Mouse (Mus musculus) heart, adult 10 weeks (tissue): ENCODE results near the gene 1520401A03Rik. TPM values are rescaled to one million over a fixed set of nuclear protein-coding genes. Genes with fewer than 3 reads are reported as not detected.

Experiments used
- polyA plus RNA-seq: library from polyadenylated mRNA; stranded (reverse); fragments of 350-450 nt; fragmentation: Illumina TruSeq; extraction: RNeasy Lipid Tissue Mini Kit (QIAGEN cat#74804); gene quantifications from one replicate; pipeline ENCODE4 v1.2.3, GENCODE M21; 2014; ENCODE audit warnings: low read depth, low replicate concordance

The 1520401A03Rik gene
- polyA plus RNA-seq: not detected

DNA sequence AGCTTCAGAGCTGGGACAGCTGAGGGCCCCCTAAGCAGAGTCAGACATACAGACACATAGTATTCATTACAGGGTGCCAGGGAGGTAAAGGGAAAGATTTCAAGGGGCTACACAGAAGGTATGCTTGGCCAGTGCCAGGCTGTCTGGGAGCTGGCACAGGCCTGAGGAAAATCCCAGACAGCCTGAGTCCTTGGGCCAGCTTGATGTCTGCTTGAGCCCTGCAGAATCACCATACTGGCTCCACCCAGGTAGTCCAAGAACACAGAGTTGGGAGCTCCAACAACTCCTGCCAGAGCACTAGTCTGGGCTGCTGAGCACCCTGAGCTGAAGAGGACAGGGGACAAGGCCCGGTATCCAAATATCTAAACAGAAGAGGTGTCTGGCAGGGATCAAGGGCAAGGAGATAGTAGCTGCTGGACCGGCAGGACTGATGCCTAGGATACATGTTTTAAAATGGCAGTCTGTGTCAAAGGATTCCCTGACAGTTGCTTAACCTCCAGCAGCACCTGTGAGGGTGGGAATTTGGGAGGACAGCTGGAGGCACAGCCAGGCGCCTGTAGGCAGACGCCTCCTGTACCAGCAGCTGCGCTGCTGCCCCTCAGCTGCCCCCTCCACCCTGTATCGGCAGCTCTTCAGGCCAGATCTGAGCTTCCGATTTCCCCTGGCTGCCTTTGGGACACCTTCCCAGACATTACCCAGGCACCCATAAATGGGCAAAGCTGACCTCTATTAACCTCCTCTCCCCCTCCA lies at the start of gene 1520401A03Rik:
Gene 1520401A03Rik (minus strand): TSS at position 408 of the 750 bp plus-strand sequence.

DNA sequence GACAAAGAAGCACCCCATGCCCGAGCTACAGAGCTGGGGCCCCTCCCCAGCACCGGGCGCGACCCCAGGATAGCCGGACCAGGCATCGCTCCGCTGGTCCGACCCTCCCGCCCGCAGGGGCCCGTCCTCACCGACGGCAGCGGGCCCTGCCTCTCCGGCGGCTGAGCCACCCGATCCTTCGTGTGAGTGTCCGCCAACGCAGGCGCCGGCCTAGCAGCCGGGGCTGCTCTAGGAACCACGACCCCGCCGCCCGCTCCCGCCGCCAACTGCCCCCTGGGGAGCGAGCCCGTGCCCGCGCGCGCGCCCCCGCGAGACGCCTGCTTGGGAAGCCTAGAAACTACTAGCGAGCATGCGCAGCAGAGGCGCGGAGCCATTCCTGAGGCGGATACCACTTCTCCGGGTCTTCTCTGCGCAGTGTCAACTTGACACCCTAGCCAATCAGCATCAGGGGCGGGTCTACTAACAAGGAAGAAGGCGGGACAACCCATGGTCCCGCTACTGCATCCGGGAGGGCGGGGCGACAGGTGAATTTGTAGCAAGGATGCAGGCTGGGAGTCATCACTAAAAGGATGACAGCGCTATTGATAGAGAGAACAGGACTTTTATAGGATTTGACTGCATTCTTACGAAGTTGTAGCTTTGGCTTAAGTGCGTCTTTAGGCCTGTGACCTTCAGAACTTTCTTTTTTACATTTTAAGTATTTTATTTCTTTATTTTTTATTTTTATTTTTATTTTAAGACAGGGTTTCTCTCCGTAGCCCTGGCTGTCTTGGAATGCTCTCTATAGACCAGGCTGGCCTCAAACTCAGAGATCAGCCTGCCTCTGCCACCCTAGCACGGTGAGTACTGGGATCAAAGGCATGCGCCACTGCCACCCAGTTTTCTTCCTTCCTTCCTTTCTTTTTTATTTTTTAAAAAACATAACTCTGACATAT lies 49.0 kb upstream of the 1520401A03Rik start, which contains the start of gene Flywch1:
Gene Flywch1 (minus strand): TSS at position 319 of the 935 bp plus-strand sequence.

DNA sequence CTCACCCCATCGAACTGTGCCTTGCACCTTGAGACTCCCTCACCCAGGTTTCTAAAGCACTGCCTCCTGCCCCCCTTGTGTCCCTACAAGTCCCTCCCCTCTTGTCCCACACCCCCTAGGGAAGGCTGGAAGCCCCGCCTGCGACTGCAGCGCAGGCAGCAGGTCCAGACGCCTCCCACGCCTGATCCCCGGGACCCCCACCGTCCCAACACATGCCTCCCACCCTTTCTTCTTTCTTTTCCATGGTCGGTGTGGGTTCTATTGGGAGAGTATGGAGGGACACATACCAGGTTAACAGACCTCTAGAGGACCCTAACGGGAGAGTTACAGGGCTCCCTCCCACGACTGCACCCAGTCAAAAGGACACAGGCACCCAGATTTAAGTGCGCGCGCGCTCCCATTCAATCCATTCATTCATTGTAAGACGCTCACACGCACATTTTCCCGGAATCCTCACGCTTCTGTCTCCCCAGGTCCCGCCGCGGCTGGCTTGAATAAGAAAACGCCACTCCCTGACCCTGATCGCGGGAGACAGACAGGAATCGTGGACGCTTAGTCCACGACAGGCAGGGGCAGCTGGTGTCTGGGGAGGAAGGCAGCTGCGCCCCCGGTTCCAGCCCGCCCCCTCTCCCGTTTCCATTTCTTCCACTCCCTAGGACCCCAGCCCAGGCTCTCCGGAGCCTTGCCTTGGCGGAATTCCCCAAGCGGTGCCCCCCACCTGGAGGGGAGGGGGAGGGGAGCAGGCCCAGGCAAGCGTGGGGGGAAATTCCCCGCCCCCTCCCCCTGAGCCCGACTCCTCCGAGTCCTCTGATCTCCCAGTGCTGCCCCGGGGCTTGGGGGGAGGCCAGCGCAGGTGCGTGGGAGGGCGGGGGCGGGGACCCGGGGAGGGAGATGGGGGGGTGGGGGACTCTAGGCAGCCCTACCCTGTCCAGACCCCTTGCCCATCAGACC lies 23.0 kb upstream of the 1520401A03Rik start, which contains the start of gene Kremen2:
Gene Kremen2 (minus strand): TSS at position 533 of the 951 bp plus-strand sequence.

DNA sequence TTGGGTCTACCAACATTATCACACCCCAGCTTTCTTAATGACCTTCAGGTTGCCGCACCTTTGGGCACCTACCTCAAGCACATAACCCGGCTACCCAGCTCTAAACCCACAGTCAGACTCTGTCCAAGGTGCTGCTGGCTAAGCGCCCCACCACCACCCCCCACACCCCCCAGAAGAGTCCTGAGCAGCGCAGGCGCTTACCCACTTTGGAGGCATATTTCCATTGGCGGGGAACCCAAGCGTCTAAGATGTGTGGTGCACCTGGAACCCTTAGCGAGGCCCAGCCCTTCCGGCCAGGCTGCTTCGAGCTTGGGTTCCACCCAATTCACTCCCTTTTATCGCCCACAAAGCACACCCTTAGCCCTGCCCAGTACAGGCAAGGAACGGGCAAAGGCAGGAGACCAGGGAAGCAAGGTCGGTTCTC lies 18.0 kb upstream of the 1520401A03Rik start, which contains the start of gene Paqr4:
Gene Paqr4 (minus strand): TSS at position 270 of the 424 bp plus-strand sequence.

DNA sequence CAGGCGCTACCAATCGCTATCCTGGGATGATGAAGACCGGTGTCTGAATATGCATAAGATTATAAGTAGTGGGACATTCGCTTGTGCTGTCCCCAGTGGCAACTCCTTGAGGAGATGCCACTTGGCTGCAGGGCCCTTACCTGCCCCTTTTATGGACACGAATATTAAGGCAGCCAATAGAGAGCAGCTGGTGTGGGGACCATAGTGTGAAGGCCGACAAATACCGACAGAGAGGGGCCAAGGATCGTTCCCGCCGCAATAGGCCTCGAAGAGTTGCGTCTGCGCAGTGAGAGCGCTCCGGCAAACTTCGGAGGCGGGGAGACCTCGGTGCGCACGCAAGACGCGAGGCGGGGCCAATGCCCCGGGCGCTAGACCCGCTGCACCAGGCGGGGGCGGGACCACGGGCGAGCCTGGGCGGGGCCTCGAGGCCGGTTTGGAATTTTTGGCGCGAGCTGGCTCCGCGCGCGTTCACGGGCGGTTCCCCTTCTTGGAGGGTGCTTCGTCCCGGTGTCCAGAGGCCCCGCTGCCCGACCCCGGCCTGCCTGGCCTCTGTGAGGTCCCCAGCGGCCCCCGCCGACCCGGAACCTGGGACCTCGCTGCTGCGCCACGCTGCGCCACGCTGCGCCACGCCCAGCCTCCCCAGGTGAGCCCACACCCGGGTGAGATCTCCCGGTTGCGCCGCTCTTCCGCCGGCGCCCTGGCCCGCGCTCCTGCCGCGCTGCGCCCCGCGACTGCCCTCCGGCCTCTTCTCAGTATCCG lies 3.6 kb upstream of the 1520401A03Rik start, which contains the start of gene Pkmyt1:
Gene Pkmyt1 (plus strand): TSS at position 338 of the 759 bp plus-strand sequence.

DNA sequence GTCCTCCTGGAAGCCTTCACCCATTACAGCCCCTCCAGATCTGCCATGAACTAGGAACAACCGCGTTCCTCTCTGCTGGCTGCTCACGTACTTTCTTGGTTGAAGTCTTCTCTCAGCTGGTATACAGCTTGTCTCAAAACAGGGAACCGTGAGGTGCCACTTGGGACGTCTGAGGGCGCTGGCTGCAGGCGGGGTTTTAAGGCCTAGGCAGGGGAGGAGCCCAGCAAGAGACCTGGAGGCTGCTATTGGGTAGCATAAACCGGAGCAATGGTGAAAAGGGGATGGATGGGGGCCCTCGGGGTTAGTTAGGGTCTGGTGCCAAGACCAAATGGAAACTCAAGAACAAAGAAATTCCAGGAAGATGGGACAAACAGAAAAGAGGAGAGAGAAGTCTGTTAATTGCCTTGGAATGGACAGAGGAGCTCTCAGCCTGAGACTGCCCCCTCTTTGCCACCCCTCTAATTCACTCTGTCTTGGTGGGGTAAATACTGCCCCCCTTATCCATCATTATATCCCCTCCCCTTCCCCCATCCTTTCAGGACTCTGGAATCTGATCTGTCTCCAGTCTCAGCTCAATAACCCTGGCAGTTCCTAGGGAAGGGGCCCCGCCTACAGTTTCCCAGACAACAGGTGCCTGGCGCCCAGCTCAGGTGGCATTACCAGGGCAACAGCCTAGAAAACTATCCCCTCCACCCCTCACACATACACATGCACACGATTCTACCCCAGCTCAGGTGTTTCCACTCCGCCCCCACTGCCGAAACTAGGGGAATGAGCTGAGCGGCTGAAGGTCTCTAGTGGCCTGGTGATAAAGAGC lies 38.5 kb downstream of the 1520401A03Rik start, which contains the start of gene Cldn9:
Gene Cldn9 (minus strand): TSS at position 171 of the 817 bp plus-strand sequence.

DNA sequence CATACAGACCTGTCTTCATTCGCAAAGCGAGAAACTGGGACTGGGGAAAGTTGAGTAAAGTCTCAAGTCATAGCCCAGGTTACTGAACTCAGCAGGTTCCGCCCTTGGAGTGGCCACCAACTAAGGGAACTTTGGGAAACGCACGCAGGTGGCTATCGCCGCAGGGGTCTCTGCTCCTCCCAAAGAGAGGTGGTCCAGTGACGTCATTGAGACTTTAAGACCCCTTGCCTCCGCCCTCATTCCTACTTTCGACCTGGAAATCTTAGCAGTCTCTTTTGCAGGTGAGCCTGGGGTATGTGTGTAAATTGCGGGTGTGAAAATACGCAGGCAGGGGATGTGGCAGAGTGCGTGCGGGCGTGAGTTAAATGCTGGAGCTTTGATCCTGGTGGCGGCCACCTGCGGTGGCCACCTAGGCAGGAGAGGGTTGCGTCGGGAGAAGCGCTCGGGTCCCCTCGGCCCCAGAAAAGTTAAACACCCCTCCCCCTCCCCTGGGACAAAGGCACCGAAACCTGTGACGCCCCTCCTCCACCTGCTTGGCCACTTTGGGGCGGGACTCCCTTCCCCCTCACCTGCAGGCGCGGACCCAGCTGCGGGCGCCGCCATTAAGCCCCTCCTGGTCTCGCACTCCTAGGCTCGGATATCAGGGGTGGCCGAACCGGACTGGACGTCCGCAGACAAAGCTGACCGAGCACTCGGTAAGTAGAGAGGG lies 43.3 kb downstream of the 1520401A03Rik start, which contains the start of gene Cldn6:
Gene Cldn6 (plus strand): TSS at position 123 of the 709 bp plus-strand sequence.

DNA sequence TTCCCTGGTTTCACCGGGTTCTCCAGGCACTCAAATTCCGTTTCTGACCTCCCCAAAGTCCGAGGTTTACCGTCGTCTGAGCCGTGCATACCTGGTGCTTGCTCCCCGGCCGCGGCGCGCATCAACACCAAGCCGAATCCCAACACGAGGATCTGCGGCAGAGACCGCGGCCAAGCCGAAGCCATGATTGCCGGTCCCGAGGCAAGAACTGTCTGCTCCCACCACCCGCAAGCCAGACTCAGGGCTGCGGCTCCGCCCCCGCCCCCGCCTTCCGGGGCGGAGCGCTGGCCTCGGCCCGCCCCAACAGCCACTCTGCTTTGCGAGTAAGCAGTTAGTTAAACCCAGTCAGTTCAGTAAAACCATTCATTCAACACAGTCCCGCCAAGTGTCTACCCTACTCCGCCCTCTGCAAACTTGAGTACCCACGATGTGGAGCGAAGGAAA lies 45.3 kb downstream of the 1520401A03Rik start, which contains the start of gene Tnfrsf12a:
Gene Tnfrsf12a (minus strand): TSS at position 233 of the 444 bp plus-strand sequence.

DNA sequence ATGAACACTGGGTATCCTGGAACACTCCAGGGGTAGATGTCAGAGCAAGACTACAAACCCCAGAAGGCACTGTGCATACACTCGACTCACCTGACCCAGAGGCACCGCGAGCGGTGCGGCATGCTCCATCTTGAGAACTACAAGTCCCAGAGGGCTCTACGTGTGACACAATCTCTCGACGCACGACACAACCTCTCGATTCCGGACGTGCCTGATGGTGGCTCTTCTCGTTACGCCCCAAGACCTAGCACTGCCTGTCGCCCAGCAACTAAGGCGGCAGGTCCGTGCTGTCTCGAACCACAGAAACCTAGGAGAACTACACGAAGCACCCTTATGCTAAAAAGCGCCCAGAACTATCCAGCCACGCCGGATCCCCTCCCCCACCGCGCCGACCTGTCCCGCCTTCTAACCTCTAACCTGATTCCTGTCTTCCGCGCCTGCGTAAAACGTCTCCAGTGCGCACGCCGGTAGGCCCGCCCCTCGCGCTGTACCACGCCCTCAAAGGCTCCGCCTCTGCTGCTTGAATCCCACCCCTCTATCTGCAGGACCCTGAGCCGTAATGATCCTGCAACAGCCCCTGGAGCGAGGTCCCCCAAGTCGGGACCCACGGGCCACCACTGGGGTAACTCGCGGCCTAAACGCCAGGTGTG lies 49.0 kb downstream of the 1520401A03Rik start, which contains the start of the genes Hcfc1r1 and Thoc6:
Gene Hcfc1r1 (plus strand): TSS at position 173 of the 650 bp plus-strand sequence.
Gene Thoc6 (minus strand): TSS at position 459 of the 650 bp plus-strand sequence.

DNA sequence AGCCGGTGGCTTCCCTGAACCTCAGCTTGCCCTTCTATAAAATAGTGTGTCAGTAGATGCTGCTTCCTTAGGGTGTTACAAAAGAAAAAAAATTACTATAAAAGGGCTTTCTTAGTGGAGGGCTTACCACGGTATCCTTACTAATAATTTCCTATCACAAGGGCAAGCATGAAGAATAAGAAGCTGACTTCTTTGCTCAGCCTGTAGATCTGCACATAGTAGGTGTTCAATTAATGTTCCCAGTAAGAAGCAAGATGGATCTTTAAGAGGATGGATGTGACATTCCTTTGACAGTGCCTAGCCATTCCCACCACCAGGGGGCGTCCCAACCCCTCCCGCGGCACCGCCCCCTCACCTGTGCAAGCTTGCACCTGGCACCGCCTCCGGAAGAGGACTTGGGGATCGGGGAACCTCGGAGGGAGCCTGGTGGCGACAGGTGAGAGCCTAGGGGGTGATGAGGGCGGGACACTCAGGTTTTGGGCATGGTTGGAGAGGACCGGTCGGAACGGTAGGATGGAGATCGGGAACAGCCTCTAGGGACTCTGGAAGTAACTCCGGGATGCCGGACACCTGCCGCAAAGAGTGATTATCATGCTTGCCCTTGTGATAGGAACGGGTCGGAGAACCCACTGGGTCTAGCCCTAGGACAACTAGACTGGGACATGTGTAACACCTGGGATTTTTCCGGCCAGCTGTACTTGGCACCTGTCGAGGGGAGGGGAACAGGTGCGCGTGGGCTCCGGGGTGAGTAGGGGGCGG lies 62.3 kb downstream of the 1520401A03Rik start, which contains the start of gene Bicdl2:
Gene Bicdl2 (plus strand): TSS at position 390 of the 759 bp plus-strand sequence.

Other genes with a start within 250 kb of the 1520401A03Rik start
- not detected for gene Vmn2r117, start 243.1 kb downstream of the 1520401A03Rik start, polyA plus RNA-seq
- gene Zfp213, start 158.5 kb downstream of the 1520401A03Rik start, polyA plus RNA-seq: 6.6 TPM
- gene Zfp13, start 123.3 kb downstream of the 1520401A03Rik start, polyA plus RNA-seq: 3.4 TPM
- gene Zscan10, start 121.9 kb downstream of the 1520401A03Rik start, polyA plus RNA-seq: not detected
- not detected for gene Mmp25, start 77.5 kb downstream of the 1520401A03Rik start, polyA plus RNA-seq
- gene Bicdl2, start 62.3 kb downstream of the 1520401A03Rik start, polyA plus RNA-seq: not detected
- gene Hcfc1r1, start 49.2 kb downstream of the 1520401A03Rik start, polyA plus RNA-seq: 301 TPM
- gene Thoc6, start 48.9 kb downstream of the 1520401A03Rik start, polyA plus RNA-seq: 12.5 TPM
- 75.1 TPM for gene Tnfrsf12a, start 45.3 kb downstream of the 1520401A03Rik start, polyA plus RNA-seq
- gene Cldn6, start 43.5 kb downstream of the 1520401A03Rik start, polyA plus RNA-seq: not detected
- gene Cldn9, start 38.8 kb downstream of the 1520401A03Rik start, polyA plus RNA-seq: not detected
- gene Pkmyt1, start 3.6 kb upstream of the 1520401A03Rik start, polyA plus RNA-seq: 2.4 TPM
- 21.4 TPM for gene Paqr4, start 18.1 kb upstream of the 1520401A03Rik start, polyA plus RNA-seq
- gene Kremen2, start 23.1 kb upstream of the 1520401A03Rik start, polyA plus RNA-seq: 0.34 TPM
- 40.5 TPM for gene Flywch1, start 48.8 kb upstream of the 1520401A03Rik start, polyA plus RNA-seq
- 1.3 TPM for gene Flywch2, start 63.3 kb upstream of the 1520401A03Rik start, polyA plus RNA-seq
- 201 TPM for gene Srrm2, start 67.7 kb upstream of the 1520401A03Rik start, polyA plus RNA-seq
- 390 TPM for gene Elob, start 106.4 kb upstream of the 1520401A03Rik start, polyA plus RNA-seq
- gene Prss33, start 113.3 kb upstream of the 1520401A03Rik start, polyA plus RNA-seq: not detected
- not detected for gene Prss32, start 121.1 kb upstream of the 1520401A03Rik start, polyA plus RNA-seq
- gene Prss41, start 121.4 kb upstream of the 1520401A03Rik start, polyA plus RNA-seq: not detected
- not detected for gene Prss21, start 145.3 kb upstream of the 1520401A03Rik start, polyA plus RNA-seq
- not detected for gene Dcpp1, start 158.1 kb upstream of the 1520401A03Rik start, polyA plus RNA-seq
- not detected for gene Dcpp2, start 158.1 kb upstream of the 1520401A03Rik start, polyA plus RNA-seq
- not detected for gene Dcpp3, start 194.7 kb upstream of the 1520401A03Rik start, polyA plus RNA-seq
- gene Sbp, start 218.9 kb upstream of the 1520401A03Rik start, polyA plus RNA-seq: not detected
- gene Sbpl, start 232.5 kb upstream of the 1520401A03Rik start, polyA plus RNA-seq: not detected